Mouse (Mus musculus): ENCODE measurements around the gene Icam2.

GRCm38 (mm10) chr11:106411157-106411556 is 23.3 kb upstream of the Icam2 start:
- no peak for TF ChIP-seq TAL1 (conservative IDR thresholded peaks at IDR 0.05; ENCODE audit: low read depth, low read length)
- TF ChIP-seq CTCF (IDR thresholded peaks at IDR 0.05; ENCODE audit: low read depth, low read length) = no peak
- TF ChIP-seq GATA1 (IDR thresholded peaks at IDR 0.05; ENCODE audit: borderline replicate concordance, low read length) = no peak
- no peak for TF ChIP-seq POLR2AphosphoS5 (IDR thresholded peaks at IDR 0.05; ENCODE audit: insufficient replicate concordance, low read depth, low read length)

All from G1E (cell line).